Mouse (Mus musculus) CD4-positive helper T cell, adult 2 months (primary cell): Measurements from ENCODE around the gene Ptchd1.

Source experiments
- DNase-seq: peaks from one replicate; pipeline ENCODE4 v3.0.0-alpha.2; 2012; ENCODE audit warnings: low read depth, missing footprints, low spot score

Gene Ptchd1

DNA sequence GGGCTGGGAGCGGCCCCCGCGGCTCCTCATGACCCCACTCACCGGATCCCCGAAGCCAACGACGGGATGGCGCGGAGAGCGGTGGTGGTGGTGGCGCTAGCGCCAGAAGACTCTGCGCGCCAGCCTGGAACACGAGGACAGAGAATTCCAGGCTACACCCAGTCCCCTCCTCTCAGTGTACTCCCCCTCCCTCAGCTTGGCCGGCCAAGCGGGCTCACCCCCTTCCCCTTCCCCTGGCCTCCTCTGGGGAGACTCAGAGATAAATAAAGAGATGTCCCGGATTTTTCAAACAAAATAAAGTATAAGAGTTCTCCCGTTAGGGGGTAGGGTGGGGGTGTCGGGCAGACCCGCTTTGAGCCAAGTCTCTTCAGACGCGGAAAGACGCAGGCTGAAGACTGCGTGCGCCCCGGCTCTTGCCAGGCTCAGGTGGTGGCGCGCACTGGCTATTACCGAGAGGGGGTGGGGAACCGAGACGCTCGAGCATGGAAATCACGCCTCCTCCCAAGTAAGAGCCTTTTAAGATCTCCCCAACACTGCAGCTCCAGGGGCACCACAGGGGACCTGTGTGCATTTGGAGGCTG, at the start of gene Ptchd1:
Gene Ptchd1, minus strand, starts transcription at position 114 of the 581 bp plus-strand sequence.
- DNase-seq = no peak

DNA sequence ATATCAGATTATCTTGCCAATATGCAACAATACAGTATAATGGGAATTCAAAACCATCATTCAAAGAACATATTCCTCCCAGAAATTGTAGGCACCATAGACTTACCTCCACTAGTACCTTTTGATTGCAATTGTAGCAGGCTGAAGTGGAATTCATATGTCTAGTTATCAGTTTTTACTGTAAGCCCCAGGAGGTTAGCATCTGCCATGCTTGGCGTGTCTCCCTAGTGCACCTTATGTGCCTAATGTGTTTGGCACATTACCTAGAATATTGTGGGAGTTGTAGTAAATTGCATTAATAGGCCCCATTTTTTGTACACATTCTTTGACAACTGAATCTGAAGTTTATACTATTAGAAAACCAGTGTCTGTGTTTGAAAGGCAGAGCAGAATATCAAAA, 34.4 kb upstream of the Ptchd1 start:
- DNase-seq = no peak

DNA sequence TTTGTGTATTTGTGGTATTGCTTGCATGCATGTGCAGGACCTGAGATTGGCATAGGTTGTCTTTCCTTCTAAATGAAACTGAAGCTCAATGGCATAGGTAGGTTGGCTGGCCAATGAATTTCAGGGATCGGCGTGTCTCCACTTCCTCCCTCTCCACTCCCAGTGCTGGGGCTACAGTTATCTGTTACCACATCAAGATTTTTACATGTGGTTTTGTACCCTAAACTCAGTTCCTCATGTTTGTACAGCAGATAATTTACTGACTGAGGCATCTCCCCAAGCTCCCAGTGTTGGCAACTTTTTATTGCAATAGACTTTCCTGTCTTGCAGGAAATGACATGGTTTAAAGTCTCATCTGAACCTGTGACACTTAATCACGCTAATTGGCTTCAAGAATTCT, 22.4 kb upstream of the Ptchd1 start:
- no peak for DNase-seq

GRCm38 (mm10) chrX:155643975-155644374, 20.4 kb upstream of the Ptchd1 start:
- no peak for DNase-seq

- DNase-seq = no peak
Observed at GRCm38 (mm10) chrX:155625671-155626196, 2.1 kb upstream of the Ptchd1 start.

GRCm38 (mm10) chrX:155624895-155625294, 1.3 kb upstream of the Ptchd1 start:
- no peak for DNase-seq

DNA sequence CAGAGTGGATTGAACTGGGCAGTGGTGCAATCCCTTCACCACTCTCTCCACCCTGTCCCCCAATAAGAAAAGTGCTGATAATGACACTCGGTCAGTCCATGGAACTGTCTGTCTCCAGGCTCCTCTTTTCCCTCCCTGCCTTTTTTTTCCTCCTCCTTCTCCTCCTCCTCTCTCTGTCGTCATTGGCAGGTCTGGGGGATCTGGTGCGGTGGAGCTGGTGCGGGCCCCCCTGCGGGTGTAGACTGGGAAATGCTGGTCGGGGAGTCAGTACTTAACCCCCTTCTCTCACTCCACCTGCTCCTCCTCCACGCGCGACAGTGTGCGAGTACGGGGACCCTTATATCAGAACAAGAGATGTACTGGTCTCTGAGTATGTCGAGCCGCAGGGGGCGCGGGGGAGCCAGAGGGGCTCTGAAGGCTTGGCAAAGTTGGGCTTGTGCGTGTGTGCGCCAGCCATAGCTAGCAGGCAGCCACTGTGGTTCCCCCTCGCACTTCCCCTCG, 777 bp upstream of the Ptchd1 start, which contains the start of gene Gm15155:
Gene Gm15155, plus strand, starts transcription at position 401 of the 501 bp plus-strand sequence.
- no peak for DNase-seq

DNA sequence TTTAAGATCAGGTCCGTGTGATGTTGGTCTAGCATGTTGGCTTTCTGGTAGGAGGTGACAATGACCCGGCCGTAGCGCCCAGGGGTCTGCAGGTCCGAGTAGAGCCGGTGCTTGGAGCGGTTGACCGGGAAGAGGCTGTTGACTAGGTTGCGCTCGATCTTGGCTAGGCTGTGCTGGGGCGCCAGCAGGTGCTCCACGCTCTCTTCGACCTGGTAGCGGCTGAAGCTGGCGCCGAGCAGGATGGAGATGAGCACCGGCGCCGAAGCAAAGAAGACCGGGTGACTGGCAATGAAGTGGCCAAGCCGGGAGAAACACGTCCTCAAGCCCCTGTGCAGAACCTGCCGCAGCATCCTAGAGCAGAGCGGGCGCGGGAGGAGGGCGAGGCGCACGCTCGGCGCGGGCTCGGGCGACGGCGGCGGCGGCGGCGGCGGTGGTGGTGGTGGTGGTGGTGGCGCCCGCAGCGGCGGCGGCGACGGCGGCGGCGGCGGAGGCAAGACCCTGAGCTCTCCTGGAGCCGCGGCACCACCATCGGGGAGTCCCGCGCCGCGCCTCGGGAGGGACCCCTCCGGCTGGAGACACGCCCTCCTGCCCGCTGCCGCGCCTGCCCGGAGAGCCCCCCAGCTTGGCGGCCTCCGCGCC, 534 bp downstream of the Ptchd1 start:
- peak; percentile 2 for DNase-seq

DNA sequence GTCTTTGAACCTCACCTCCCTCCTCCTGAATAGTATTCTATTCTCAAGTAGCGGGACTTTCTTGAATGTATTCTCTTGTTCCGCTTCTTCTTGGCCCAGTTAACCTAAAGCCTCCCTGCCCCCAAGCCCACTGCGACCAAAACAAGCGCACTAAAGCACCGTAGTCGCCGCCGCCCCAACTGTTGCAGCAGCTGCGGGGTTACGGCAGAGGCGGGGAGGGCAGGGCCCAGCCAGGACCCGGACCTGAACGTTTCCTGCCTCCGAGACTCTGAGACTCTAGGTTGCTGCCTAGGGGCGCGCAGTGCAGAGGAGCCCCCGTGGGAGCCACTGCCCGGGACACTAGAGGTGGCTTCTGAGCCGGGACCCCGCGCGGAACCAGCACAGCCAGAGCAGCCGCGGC, 1.1 kb downstream of the Ptchd1 start:
- DNase-seq = no peak

DNA sequence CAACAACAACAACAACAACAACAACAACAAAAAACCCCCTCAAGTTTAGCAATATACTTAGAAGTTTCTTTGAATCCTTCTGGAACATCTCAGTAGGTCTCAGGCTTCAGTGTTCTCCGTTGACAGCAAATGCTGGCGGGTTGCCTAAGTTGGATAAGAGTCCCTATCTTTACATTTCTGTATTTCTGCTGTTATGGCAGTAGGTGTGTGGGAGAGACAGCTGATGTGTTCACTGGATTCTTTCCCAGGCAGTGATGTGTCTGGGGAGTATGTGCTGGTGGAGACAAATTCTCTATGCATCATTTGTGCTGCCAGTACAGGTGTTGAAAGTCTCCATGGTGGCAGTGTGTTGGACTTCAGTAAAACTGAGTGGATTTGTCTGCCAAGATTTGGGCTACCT, 22.4 kb downstream of the Ptchd1 start:
- DNase-seq = no peak

DNA sequence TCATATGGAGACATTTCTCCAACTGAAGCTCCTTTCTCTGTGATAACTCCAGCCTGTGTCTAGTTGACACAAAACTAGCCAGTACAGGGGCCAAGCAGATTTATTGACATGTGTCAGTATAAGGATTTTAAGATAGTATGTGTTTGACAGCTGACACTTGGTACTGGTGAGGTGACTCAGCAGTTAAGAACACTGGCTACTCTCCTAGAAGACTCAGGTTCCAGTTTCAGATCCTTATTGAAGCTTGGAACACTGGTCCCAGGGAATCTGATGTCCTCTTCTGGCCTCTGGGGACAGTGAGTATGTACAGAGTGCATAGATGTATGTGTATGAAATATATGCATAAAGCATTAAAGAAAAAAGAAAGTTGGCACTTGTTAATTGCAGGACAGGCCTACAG, 27.2 kb downstream of the Ptchd1 start:
- no peak for DNase-seq

- no peak for DNase-seq
Observed at GRCm38 (mm10) chrX:155594685-155595084, 28.9 kb downstream of the Ptchd1 start.

DNA sequence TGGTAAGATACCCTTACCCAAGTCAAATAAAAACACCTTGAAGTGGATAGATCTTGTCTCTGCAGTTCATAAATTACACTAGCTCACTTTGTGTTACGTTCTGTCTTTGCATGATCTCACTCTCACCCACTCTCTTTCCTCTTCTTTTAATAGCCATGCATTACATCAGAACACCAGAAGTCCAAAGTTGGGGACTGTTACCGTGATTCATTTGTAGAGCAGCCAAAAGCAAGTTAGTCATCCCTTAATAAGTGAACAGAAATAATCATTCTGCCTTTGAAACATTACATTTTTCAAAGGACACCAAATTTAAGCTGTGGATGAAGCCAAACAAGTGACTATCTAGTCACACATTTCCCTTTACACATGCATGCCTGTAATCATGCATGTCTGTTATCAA, 31.1 kb downstream of the Ptchd1 start:
- DNase-seq = no peak

GRCm38 (mm10) chrX:155591490-155591889, 32.1 kb downstream of the Ptchd1 start:
- no peak for DNase-seq

DNA sequence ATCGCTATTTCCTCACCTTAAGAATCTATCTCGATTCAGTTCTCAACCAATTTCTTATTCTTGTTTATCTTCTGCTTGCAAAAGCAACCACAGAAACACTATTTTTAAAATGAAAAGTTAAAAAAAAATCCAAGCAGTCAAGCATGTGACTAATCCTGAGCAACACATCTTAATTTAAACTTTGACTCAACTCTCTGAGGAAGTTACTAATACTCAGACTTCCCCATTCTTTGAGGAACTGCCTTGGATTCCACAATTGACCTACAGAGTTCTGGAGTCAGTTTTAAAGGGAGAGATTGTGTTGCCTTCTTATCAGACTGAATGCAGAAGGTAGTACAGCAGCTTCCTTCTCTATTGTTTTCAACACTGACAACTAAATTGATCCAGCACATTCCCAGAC, 39.0 kb downstream of the Ptchd1 start:
- no peak for DNase-seq

GRCm38 (mm10) chrX:155579791-155580190, 43.8 kb downstream of the Ptchd1 start:
- DNase-seq = no peak

- no peak for DNase-seq
Observed at GRCm38 (mm10) chrX:155572396-155572795, 51.2 kb downstream of the Ptchd1 start.

- DNase-seq = no peak
Observed at GRCm38 (mm10) chrX:155543780-155544179, 79.8 kb downstream of the Ptchd1 start.
